Mouse (Mus musculus) right cerebral cortex, postnatal 36 days (tissue): ENCODE measurements at regions not wholly inside any gene's neighbourhood (a gene's known extent, or its start where the extent isn't known, plus 50 kb on each side); places are given as distances from the start of the nearest gene placed in this dataset.

ENCODE experiments used
- DNase-seq, 2 experiments: peaks; one replicate each; pipeline ENCODE4 v3.0.0; 2022; ENCODE audit warnings: low spot score in 2 of 2, mixed read lengths in 1 of 2

DNA sequence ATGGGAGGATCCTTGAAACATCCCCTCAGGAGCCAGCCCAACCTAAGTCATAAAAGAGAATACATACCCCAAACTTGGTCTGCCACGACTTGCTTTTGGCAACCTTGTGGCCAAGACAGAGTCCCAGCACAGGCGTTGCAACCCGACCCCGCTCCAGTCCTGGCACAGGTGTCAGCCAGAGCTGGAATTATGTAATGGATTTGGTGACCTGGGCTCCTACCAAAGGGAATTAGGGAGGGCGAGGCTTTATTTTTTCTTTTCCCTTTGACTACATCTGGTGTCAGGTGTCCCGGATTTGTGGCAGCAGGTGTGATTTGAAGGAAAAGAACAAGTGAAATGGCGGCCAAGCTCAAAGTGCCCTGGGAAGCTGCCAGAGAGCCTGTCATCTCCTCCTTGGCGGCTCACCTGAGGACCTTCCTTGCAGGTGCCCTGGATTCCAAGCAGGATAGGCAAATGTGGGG is 212.9 kb downstream of the Mef2c start:
- DNase-seq: no peak

DNA sequence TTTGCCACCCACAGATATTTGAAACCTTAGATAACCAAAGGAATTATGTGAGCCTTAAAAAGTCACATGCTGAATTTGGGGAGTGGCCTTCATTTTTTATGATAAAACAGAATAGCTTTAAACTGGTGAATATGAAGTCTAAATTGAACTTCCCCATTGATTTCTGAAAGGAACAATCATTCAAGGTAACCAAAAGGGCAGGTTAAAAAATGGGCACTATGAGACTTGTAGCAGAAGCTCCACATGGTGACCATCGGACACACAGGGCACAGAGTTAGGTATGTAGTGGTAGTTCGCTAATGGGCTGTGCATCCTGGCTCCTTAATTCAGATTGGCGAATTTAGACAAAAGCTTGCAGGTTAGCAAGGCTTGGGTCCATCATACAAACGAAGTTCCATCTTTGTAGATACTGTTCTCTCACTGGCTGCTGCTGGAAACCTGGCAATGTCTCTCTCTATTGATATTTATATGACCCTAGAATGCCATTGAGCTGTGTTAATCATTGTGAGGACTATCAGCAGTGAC is 213.9 kb downstream of the Mef2c start:
- DNase-seq: no peak

DNA sequence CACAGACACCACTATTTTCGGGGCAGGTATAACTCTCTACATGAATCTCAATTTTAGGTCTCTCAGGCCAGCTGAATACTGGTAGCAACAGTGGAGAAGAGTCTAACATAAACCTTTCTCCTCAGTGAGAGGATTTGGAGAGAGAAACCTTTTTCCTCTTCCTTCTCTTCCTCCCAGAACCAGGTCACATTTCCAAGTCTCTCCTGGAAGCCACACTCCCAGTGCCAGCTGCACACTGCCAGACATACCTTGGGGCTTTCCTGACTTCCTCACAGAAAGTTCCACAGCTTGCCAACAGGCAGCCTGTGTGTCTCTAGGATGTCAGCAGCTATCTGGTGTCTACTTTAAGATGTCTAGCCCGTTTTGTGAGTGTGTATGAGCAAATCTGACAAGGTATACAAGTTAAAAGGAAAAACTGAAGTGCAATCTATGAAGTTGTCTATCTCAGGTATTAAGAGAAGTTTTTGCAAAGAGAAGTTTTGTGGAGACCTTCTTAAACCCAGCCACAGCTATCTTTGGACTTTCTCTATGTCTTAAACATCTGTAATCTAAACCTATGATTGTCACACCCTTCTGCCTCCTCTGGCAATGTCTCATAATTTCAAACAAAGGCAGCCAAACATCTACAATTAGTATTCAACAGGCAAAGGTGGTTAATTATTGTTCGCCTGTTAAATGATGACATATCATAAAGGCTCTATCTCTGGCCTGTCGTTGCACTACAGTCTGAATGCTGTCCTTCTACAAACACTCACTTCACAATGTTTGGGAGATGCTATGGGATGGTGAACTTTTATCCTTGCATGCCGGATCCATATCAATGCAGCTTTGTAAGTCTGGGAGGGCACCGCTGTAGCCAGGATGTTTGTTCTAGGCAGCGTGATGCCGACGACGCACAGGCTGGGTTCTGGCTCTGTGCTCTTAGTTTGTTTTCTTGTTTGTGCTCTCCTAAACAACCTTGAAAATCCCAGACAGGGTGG is 214.9 kb downstream of the Mef2c start:
- no peak for DNase-seq

DNA sequence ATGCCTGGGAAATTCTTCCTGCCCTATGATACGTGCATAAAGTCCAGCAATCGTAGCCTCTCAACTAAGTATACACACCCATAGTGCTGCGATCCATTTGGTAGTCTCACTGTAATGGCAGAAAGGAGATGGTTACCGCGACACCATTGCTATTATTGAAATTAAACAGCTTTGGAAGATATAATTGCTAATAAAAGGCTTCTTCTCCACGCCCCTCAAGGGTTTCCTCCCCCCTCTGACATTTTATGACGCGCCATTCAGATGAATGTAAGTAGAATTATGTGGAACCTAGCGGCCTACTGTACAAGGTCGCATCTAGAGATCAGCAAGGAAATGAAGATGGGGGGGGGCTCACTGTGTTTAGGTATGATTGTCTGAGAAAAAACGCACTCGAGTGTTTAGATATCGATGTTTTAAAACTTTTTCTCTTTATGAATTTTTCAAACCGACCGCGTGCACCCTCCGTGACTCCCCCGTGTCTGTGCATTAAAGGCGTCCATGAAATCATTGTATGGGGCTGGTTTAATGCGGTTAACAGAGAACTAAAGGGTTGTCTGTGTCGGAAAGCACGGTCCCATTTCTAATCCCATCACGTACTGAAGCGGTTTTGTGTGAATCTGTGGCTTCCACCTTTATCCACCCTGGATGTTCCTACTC is 215.9 kb downstream of the Mef2c start:
- DNase-seq: no peak

DNA sequence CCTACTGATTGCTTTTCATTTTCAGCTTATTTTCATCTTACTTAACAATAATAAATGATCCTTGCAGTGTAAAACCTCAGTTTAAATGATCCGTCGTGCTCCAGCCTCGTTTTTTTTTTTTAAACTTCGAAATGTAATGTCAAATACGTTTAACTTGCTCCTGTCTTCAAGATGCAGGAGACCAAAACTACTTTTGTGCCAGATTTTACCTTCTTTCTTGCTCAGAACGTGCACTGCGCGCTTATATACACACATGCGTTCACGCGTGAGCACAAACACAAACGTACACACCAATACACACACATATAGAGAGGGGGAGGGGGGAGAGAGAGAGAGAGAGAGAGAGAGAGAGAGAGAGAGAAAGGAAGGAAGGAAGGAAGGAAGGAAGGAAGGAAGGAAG is 216.5 kb downstream of the Mef2c start:
- no peak for DNase-seq

DNA sequence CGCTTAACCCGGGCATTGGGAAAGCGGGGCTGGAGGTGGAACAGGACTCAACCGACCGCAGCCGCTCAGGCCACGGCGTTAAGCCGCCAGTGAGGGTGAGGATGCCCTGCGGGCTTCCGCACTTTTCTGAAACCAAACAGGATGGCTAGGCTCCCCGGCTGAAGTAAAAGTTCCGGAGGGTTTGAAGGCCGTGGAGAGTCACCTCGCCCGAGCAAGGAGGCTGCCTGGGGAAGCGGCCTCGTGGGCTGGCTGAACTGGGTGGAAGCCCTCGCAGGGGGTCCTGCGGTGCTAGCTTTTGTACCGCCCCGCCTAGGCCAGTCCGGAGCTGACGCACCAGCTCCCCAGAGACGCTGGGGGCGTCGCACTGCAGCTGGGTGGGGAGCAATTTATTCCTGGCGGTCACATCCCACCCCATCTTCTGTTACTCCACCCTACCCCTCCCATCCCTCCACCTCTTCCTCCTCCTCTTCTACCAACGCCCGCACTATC is 217.1 kb downstream of the Mef2c start:
- DNase-seq: peak; percentile 80 to 83

DNA sequence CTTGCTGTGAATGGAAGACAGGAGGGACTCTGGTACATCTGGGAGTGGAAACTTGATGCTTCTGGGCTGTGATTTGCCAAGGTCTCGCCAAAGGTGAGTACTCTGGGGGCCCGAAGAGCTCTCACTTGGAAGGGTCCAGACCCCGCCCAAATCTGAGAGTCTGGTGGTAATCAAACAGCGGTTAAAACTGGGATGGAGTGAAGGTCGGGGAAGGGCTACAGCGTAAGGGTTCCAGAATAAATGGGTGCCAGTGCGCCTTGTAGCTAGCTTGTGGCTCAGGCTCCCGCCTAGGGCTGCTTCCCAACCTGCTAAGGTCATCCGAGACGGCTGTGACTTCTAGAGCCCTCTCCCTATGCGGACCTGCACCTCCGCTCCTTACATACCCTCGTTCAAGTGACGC is 217.7 kb downstream of the Mef2c start:
- no peak for DNase-seq

DNA sequence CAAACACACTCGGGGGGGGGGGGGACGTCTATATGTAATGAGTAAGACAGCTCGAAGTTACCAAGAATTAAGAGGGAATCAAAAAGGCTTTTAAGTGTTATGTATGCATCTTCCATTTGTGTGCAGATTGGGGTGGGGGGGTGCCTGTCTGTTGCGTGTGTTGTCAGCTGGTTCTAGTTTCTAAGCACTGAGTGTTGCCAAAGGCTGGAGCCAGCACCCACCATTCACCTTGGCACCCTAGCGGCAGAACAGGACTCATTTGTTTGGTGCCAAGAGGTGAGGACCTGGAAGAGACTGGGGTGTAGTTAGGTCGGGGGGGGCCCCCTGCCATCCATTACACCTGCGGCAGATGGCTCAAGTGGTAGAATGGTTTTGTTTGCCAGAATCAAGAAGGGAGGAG is 218.4 kb downstream of the Mef2c start:
- DNase-seq: no peak

DNA sequence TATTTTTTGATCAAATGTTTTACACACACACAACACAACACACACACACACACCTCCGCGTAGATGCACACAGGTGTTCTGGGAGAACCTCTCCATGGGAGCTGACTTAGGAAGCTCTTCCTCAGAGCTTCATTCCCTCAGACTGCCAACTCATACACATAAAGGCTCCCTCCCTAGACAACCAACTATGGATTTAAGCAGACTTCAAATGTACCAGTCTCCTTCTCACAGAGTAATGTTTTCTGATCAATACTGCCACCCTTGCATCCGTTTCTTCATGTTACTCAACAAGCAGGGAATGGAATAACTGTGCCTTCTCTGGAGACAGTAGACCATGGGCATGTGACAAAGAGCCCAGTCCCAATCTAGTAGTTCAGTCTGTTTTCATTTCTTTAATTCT is 219.0 kb downstream of the Mef2c start:
- DNase-seq: no peak

DNA sequence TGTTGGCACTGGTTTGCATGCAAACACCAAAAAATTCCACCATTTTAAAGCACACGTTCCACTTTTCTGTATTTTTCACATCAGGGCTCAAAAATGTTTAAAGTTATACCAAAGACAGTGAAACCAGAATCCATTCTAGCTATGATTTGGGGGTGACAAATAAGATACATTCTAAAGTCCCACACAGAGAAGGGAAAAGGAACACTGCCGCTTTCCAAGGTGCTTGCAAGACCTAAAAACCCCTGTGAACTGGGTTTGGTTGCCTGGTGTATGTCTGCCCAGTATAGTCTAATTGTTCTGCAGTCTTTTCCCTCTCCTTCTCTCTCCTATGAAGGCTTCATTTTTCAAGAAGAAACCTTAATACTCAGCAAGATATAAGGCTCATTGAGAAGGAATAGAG is 219.6 kb downstream of the Mef2c start:
- no peak for DNase-seq

DNA sequence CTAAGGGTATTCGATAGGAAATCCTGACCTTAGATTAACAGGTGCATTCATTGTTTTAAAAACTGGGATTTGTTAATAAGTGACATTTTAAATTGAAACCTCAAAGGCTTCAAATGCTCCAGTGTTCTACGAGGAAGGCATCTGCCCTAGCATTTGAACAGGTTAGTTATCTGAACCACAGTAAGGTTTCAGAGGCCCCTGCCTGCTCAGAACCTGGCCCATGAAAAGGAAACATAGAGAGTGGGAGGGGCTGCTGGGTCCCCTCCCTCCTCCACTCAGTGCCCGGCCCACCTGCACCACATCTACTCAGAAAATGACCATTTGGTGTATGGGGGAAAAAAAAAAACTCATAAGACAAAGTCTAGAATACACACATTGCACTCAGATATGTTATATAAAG is 220.4 kb downstream of the Mef2c start:
- no peak for DNase-seq

DNA sequence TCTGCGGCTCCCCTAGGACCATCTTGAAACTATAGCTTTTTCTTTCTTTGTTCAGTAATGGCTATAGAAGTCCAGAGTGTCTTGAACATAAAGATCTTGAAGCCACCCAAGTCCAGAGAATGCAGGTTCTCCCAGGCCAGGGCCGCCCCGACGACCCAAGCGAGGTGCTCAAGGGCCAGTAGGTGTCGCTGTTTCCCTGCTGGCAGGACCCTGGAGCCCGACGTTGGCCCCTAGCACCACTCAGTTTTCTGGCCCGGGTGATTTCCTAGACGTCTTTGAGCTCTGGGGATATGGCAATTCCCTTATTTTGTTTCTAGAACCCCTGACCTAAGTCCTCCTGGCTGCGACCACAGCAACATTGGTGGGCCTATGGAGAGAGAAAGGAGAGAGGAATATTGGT is 221.2 kb downstream of the Mef2c start:
- DNase-seq: peak in 1 of 2 experiments; percentile 72

DNA sequence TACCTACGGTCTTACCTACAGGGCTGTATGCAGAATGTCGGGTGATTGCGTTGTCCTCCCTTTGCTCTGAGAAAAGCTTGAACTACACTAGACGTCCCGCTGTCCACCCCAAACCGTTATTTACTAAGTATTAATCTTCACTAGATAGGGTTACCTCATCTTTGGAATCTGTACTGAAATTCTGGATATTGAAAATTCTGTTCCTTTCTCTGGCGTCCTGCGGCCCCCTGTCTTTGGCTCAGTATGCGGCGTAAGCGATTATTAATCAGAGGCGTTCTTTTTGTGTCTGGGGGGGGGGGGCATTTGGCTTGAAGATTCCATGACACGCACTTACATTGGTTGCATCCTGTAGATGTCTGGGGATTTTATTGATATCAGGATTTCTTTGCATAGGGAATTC is 222.0 kb downstream of the Mef2c start:
- DNase-seq: no peak

DNA sequence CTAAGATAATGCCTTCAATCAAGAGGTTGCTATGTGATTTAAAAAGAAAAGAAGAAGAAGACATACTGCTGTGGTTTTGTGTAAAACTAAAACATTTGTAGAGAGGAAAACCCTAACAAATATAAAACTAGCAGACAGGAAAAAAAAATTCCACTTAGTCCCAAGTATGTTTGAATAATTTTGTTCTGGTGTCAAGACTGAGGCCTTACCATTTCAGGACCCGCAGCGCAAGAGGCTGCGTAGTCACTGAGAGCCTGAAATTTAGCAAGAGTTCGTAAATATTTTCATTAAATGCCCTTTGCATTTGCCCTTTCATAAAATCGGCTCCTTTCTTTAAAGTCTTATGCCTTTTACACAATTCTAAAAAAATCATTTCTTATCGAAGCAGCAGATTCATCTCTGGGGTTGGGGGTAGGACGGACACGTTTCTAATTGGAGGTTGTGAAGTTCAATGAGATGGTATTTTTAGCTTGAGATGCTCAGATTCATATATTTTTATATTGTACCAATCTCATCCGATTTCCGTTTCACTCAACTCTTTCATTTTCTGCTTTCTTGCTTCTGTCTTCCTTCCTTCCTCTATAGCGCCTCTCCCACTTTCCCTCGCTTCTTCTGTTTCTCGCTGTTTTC is 222.6 kb downstream of the Mef2c start:
- no peak for DNase-seq

DNA sequence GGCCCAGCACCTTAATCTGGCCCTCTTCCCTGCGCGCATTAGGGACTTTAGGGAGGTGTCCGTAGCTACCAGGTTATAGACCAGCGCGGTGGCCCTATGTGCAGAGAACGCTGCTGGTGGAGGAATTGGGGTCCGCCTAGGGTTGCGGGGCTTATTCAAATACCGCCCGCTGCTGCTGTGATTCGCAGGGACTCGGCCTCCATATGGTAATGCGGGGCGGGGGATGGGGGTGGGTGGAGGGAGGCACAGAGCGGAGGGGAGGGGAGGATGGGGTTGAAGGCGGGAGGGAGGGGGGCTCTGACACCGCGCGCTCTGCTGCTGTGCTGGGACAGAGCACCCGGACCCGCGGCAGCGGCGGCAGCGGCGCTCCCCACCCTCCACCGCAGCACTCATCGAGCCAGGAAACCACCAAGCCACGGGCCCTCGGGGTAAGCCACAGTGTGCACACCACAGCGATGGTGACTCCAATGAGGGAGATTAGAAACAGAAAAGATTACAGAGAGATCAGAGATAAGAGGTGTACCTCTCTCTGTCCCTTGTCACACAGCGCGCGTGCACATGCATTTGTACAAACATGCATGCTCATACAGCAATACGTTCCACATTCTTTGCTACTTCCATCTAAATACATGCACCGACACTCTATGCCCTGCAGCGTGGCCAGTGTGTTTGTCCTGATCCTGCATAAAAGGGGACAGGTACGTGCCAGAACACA is 223.4 kb downstream of the Mef2c start:
- no peak for DNase-seq

DNA sequence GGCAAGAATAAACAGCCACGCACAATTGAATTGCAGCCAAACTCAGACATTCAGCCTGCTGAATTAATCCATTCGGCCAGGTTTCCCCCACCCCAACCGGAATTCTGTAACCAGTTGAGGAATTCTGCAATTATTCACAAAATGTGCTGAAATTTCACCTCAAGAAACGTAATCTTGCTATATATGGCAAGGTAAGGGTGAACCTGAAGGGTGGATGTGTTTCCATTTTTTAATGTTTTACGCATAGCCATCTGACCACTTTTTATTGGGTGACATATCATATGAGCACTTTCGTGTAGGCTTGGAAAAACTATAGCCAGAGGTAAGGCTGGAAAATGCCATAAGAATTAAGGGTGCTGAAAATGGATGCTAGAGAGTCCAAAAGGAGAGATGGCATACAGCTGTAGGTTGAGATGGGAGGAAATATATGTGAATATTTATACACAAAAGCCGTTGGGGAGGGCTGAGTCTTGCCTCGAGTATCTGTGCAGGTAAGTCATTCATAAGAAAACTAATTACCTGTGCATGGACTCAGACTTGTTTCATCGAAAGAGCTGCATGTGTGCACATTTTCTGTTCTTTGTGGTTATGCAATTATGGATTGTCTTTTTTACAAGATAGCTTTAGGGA is 224.0 kb downstream of the Mef2c start:
- DNase-seq: no peak

DNA sequence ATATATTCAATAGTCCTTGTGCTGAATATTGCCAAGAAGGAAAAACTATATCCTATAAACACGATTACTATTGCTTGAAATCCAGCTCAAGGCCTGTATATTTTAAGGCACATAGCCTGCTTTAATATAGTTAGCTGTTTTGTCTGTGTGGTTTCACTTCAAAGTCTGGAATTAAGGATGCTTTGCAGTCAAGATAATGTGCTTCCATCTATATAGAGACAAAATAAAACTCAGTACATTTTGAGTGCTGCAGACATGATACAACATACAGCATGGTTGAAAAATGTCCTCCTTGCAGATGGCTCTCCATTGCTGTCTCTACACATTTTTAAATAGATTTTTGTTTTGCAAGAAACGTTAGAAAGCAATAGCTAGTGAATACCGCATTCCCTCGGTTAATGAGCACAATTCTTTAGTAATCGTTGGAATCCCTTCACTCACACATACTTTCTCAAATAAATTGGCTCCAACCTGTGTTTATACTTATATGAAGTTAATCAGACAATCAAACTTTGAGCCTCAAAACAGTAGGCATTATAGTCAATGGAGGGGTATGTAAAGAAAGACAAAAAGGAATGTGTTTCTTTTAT is 224.7 kb downstream of the Mef2c start:
- DNase-seq: no peak

DNA sequence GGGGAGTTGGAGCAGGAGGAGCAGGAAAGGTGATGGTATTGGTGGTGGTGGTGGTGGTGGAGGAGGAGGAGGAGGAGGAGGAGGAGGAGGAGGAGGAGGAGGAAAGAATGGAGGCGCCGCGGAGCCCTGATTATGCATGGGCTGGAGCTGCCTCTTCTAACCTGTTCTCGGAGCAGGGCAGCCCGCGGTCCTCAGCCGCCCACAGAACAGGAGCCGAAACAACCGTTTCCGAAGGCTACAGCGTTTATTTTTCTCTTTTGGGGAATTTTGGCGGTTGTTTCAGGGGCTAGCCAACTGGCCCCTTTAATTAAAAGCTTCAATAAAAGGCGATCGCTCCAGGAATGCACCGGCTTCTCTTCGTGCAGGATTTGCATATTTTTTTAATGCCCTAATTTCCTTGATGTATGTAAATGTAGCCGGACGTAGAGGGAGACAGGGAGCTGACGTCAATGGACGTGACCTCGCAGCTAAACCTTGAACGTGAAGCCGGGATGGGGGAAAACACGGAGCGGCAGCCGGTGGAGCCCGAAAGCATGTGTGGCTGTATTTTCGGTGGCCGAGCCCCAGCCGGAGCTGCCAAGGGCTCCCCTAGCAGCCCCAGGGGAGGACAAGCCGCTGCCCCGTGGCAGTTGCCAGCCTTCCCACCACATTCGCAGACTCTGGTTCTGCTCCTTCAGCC is 225.6 kb downstream of the Mef2c start:
- DNase-seq: peak; percentile 83 to 85

DNA sequence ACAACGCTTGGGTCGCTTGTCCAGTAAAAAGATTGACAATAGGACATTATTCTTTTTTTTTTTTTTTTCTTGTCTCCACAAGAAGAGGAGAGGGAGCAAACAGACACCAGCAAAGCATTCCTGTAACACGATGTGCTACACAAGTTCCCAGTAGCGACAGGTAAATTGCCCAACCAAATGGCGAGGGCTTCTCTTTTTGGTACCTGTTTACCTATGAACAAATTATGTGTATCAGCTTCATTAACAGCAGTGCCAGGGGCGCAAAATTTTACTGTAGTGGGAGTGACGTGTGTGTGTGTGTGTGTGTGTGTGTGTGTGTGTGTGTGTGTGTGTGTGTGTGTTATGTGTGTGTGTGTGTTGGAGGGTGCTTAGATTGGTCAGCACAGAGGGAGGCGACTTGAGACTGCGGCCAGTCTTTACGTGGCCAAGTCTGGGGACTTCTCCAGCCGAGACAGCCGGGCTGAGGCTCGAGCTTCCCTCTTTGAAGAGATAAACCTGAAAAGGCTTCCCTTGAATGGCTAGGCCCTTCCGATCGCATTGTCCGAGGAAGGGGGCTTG is 226.4 kb downstream of the Mef2c start:
- no peak for DNase-seq
